Mouse (Mus musculus): Measurements from ENCODE around the gene Frem1. TPM values are rescaled to one million over a fixed set of nuclear protein-coding genes. Genes with fewer than 3 reads are reported as not detected.

Frem1 gene
- polyA plus RNA-seq, 1 experiment from 2014 or later: 0.35 TPM

GRCm38 (mm10) chr4:83018111-83019105 lies 33.7 kb downstream of the Frem1 start:
- Histone ChIP-seq H3K4me1 (ENCODE audit: insufficient read depth) (no peaks in the 10 kb centered on the region), H3K9me3 (ENCODE audit: low read length) (no peaks in the 10 kb centered on the region), H3K4me3 (ENCODE audit: low read depth, low read length) (no peak overlapping the region), H3K4me2 (ENCODE audit: low read depth, low read length) (no peak overlapping the region), H3K27me3 (ENCODE audit: insufficient read depth, low read length) (no peaks in the 10 kb centered on the region), H3K36me3 (replicated peaks; ENCODE audit: insufficient read depth, low read length) (no peaks in the 10 kb centered on the region), H3K9ac (replicated peaks) (no peak overlapping the region), H3K27ac (ENCODE audit: low read depth) (no peak overlapping the region)
- DNase-seq (no peak), ATAC-seq (no peak)
- WGBS (ENCODE audit: insufficient replicate concordance): 69% methylated on average over 8 of the region's 8 CpGs
- TF ChIP-seq EP300 (IDR thresholded peaks at IDR 0.05; ENCODE audit: low read depth) (no peak), CTCF (IDR thresholded peaks at IDR 0.05; ENCODE audit: low read depth) (no peak)

GRCm38 (mm10) chr4:83014538-83014937 lies 37.6 kb downstream of the Frem1 start:
- H3K4me3 ChIP-seq (ENCODE audit: low read depth, low read length): no peak overlapping the region
- H3K9ac ChIP-seq (replicated peaks): no peak overlapping the region
- H3K27me3 ChIP-seq (ENCODE audit: insufficient read depth, low read length): no peaks in the 10 kb centered on the region
- no peaks in the 10 kb centered on the region for H3K4me1 ChIP-seq (ENCODE audit: insufficient read depth)
- WGBS (ENCODE audit: insufficient replicate concordance): 66% methylated on average over 2 of the region's 2 CpGs
- TF ChIP-seq CTCF (IDR thresholded peaks at IDR 0.05; ENCODE audit: low read depth) (no peak), EP300 (IDR thresholded peaks at IDR 0.05; ENCODE audit: low read depth) (no peak)
- no peaks in the 10 kb centered on the region for H3K36me3 ChIP-seq (replicated peaks; ENCODE audit: insufficient read depth, low read length)
- DNase-seq (no peak), ATAC-seq (no peak)
- no peaks in the 10 kb centered on the region for H3K9me3 ChIP-seq (ENCODE audit: low read length)
- no peak overlapping the region for H3K27ac ChIP-seq (ENCODE audit: low read depth)
- H3K4me2 ChIP-seq (ENCODE audit: low read depth, low read length): no peak overlapping the region

GRCm38 (mm10) chr4:83004086-83004485 lies 48.1 kb downstream of the Frem1 start:
- H3K36me3 ChIP-seq (replicated peaks; ENCODE audit: insufficient read depth, low read length): no peaks in the 10 kb centered on the region
- H3K4me1 ChIP-seq (ENCODE audit: insufficient read depth): no peaks in the 10 kb centered on the region
- H3K27ac ChIP-seq (ENCODE audit: low read depth): no peak overlapping the region
- 72% methylated on average over 5 of the region's 5 CpGs for WGBS (ENCODE audit: insufficient replicate concordance)
- H3K4me3 ChIP-seq (ENCODE audit: low read depth, low read length): no peak overlapping the region
- ATAC-seq (no peak), DNase-seq (no peak)
- no peak for TF ChIP-seq EP300 (IDR thresholded peaks at IDR 0.05; ENCODE audit: low read depth)
- TF ChIP-seq CTCF (IDR thresholded peaks at IDR 0.05; ENCODE audit: low read depth): no peak
- no peak overlapping the region for H3K9ac ChIP-seq (replicated peaks)
- H3K4me2 ChIP-seq (ENCODE audit: low read depth, low read length): no peak overlapping the region
- no peaks in the 10 kb centered on the region for H3K27me3 ChIP-seq (ENCODE audit: insufficient read depth, low read length)
- H3K9me3 ChIP-seq (ENCODE audit: low read length): no peaks in the 10 kb centered on the region

- WGBS (ENCODE audit: insufficient replicate concordance): 77% methylated on average over 3 of the region's 3 CpGs
- TF ChIP-seq EP300 (IDR thresholded peaks at IDR 0.05; ENCODE audit: low read depth): no peak
- no peak for TF ChIP-seq CTCF (IDR thresholded peaks at IDR 0.05; ENCODE audit: low read depth)
- no peaks in the 10 kb centered on the region for H3K27me3 ChIP-seq (ENCODE audit: insufficient read depth, low read length)
- H3K9me3 ChIP-seq (ENCODE audit: low read length): no peaks in the 10 kb centered on the region
- H3K36me3 ChIP-seq (replicated peaks; ENCODE audit: insufficient read depth, low read length): no peaks in the 10 kb centered on the region
- no peak overlapping the region for H3K27ac ChIP-seq (ENCODE audit: low read depth)
- DNase-seq: no peak
- no peaks in the 10 kb centered on the region for H3K4me1 ChIP-seq (ENCODE audit: insufficient read depth)
- H3K9ac ChIP-seq (replicated peaks): no peak overlapping the region
- ATAC-seq: no peak
- no peak overlapping the region for H3K4me2 ChIP-seq (ENCODE audit: low read depth, low read length)
- no peak overlapping the region for H3K4me3 ChIP-seq (ENCODE audit: low read depth, low read length)
Measured at GRCm38 (mm10) chr4:82992042-82992441, 60.1 kb downstream of the Frem1 start.

GRCm38 (mm10) chr4:82990973-82991695 lies 61.0 kb downstream of the Frem1 start:
- Histone ChIP-seq H3K27ac (ENCODE audit: low read depth) (no peak overlapping the region), H3K9me3 (ENCODE audit: low read length) (no peaks in the 10 kb centered on the region), H3K4me3 (ENCODE audit: low read depth, low read length) (no peak overlapping the region), H3K36me3 (replicated peaks; ENCODE audit: insufficient read depth, low read length) (no peaks in the 10 kb centered on the region), H3K4me1 (ENCODE audit: insufficient read depth) (no peaks in the 10 kb centered on the region), H3K9ac (replicated peaks) (no peak overlapping the region), H3K4me2 (ENCODE audit: low read depth, low read length) (no peak overlapping the region), H3K27me3 (ENCODE audit: insufficient read depth, low read length) (no peaks in the 10 kb centered on the region)
- DNase-seq (no peak), ATAC-seq (no peak)
- no peak for TF ChIP-seq CTCF (IDR thresholded peaks at IDR 0.05; ENCODE audit: low read depth)
- 67% methylated on average over 7 of the region's 7 CpGs for WGBS (ENCODE audit: insufficient replicate concordance)

GRCm38 (mm10) chr4:82972381-82972780 lies 79.8 kb downstream of the Frem1 start:
- Histone ChIP-seq H3K4me3 (ENCODE audit: low read depth, low read length) (no peak overlapping the region), H3K36me3 (replicated peaks; ENCODE audit: insufficient read depth, low read length) (no peaks in the 10 kb centered on the region), H3K27ac (ENCODE audit: low read depth) (no peak overlapping the region), H3K4me1 (ENCODE audit: insufficient read depth) (no peaks in the 10 kb centered on the region), H3K27me3 (ENCODE audit: insufficient read depth, low read length) (no peaks in the 10 kb centered on the region), H3K4me2 (ENCODE audit: low read depth, low read length) (no peak overlapping the region), H3K9ac (replicated peaks) (no peak overlapping the region), H3K9me3 (ENCODE audit: low read length) (no peaks in the 10 kb centered on the region)
- ATAC-seq: no peak
- no peak for DNase-seq
- TF ChIP-seq CTCF (IDR thresholded peaks at IDR 0.05; ENCODE audit: low read depth) (no peak), EP300 (IDR thresholded peaks at IDR 0.05; ENCODE audit: low read depth) (no peak)
- WGBS (ENCODE audit: insufficient replicate concordance): 64% methylated on average over 4 of the region's 4 CpGs

All from liver, postnatal 0 days (tissue).